Mouse (Mus musculus) inflammation-experienced regulatory T-cells, adult 6 months (primary cell): Measurements from ENCODE around the gene Snap25. TPM values are rescaled to one million over a fixed set of nuclear protein-coding genes. Genes with fewer than 3 reads are reported as not detected.

Experiments used
- ATAC-seq: one replicate; pipeline ENCODE4 v1.8.0; 2017
- polyA plus RNA-seq, 3 experiments: library from polyadenylated mRNA; unstranded; fragments of 100-300 nt; shearing (Covaris generic); gene quantifications; one replicate each; pipeline ENCODE4 v1.2.1; 2017

Snap25 gene
- polyA plus RNA-seq, result not detected

GRCm38 (mm10) chr2:136713299-136713758 is at the start of gene Snap25:
TSS of gene Snap25 (plus strand) at chr2:136713453.
- no peak for ATAC-seq

- ATAC-seq, result no peak
These were observed 46.3 kb upstream of the Snap25 start for GRCm38 (mm10) chr2:136666951-136667350.

GRCm38 (mm10) chr2:136669183-136669582 is 44.1 kb upstream of the Snap25 start:
- ATAC-seq, result no peak

GRCm38 (mm10) chr2:136669665-136670064 is 43.6 kb upstream of the Snap25 start:
- no peak for ATAC-seq

GRCm38 (mm10) chr2:136670539-136671271 is 42.5 kb upstream of the Snap25 start:
- ATAC-seq, result no peak

GRCm38 (mm10) chr2:136674077-136674757 is 39.0 kb upstream of the Snap25 start:
- no peak for ATAC-seq

- ATAC-seq, result no peak
These were observed 37.1 kb upstream of the Snap25 start for GRCm38 (mm10) chr2:136676196-136676595.

GRCm38 (mm10) chr2:136676918-136677445 is 36.3 kb upstream of the Snap25 start:
- no peak for ATAC-seq

- no peak for ATAC-seq
These were observed 34.7 kb upstream of the Snap25 start for GRCm38 (mm10) chr2:136678321-136679161.

GRCm38 (mm10) chr2:136679280-136680221 is 33.7 kb upstream of the Snap25 start:
- ATAC-seq, result peak; percentile 38

- no peak for ATAC-seq
These were observed 30.9 kb upstream of the Snap25 start for GRCm38 (mm10) chr2:136682146-136682860.

GRCm38 (mm10) chr2:136686195-136686594 is 27.1 kb upstream of the Snap25 start:
- ATAC-seq, result no peak

- no peak for ATAC-seq
These were observed 25.9 kb upstream of the Snap25 start for GRCm38 (mm10) chr2:136687316-136687715.

- no peak for ATAC-seq
These were observed 23.8 kb upstream of the Snap25 start for GRCm38 (mm10) chr2:136689476-136689875.

- no peak for ATAC-seq
These were observed 21.6 kb upstream of the Snap25 start for GRCm38 (mm10) chr2:136691681-136692080.

- no peak for ATAC-seq
These were observed 13.6 kb upstream of the Snap25 start for GRCm38 (mm10) chr2:136699429-136700227.

GRCm38 (mm10) chr2:136703376-136703775 is 9.9 kb upstream of the Snap25 start:
- no peak for ATAC-seq

GRCm38 (mm10) chr2:136711155-136711554 is 2.1 kb upstream of the Snap25 start:
- no peak for ATAC-seq

GRCm38 (mm10) chr2:136711746-136712440 is 1.4 kb upstream of the Snap25 start:
- no peak for ATAC-seq
